Mouse (Mus musculus): ENCODE data around the gene Ephb3. TPM values are rescaled to one million over a fixed set of nuclear protein-coding genes. Genes with fewer than 3 reads are reported as not detected.
"Not testable (repeated sequence)": the region's sequence is repeated elsewhere in the genome, so short reads cannot be mapped to it uniquely, and the experiment has no call there.

The Ephb3 gene
- polyA plus RNA-seq (2015; fragmentation: Nextera tagmentation; extraction: Ambion mirVana): 14.8 and 19.4 TPM in 2 replicates

DNA sequence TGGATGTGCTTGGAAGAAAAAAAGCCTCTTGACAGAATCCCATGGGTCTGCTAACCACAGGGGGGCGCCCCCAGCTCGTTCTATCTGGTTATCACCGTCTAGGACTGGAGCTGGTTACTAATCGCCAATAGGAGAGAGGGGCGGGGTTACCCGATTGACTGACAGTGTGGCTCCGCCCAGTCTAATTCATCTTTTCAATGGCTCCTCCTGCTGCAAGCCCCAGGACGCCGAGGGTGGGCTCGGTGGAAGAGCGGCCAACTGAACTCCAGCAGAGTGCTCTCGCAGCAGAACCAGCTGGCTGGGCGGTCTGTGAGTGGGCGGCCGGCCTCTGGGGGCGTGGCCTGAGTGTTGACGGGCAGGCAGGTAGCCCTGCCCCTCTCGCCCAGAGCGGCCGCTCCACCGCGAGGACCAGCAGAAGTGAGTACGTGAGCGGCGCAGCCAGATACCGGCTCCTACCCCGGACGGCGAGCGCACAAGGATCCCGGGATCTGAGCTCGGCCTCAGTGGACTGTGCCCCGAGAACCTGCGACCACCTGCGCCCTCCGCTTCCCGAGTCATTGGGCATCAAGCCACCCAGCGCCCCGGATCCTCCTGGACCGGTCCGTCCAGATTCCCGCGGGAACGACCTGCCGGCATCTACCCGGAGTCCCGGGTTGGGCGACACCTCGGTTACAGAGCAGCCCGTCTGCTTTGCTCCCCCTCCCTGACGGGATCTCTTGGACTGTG, at the start of gene Ephb3:
TSS of gene Ephb3 (plus strand) at position 389 of the 726 bp plus-strand sequence.
- ATAC-seq: peak; percentile 99
- H3K27me3 ChIP-seq: peaks cover 8% of the 10 kb centered on the region; the same call in 1 of the 2 replicates
- WGBS: under 1% methylated on average over 51 of the region's 51 CpGs
- peaks cover 43% of the 10 kb centered on the region for H3K4me1 ChIP-seq (replicated peaks)
- H3K4me2 ChIP-seq (replicated peaks): peak within 1 kb of the TSS; percentile 77
- peak within 1 kb of the TSS; percentile 77 for H3K4me3 ChIP-seq (replicated peaks)
- peak within 1 kb of the TSS; percentile 95 for H3K9ac ChIP-seq (replicated peaks)
- no peaks in the 10 kb centered on the region for H3K36me3 ChIP-seq
- no peaks in the 10 kb centered on the region for H3K9me3 ChIP-seq
- peak within 1 kb of the TSS; percentile 82 for H3K27ac ChIP-seq

DNA sequence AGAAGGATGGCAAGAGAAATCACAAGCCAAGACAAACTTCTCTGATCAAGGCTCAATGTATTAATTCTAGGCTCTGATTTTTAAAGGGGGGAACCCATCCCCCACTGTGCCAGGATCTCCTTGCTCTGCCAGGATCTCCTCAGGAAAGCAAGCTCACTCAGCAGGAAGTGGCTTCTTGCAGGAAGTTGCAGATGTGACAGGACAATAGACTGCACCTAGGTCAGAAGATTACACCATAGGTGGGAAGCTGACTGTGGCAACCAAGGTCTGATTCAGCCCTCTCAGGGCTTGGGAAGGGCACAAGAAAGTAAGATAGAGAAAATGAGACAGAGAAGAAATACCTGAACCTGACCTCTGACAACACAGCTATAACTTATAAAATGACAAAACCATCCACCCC, 48.3 kb upstream of the Ephb3 start:
- not testable (repeated sequence) for H3K9ac ChIP-seq (replicated peaks); H3K27me3 ChIP-seq; H3K36me3 ChIP-seq; H3K4me1 ChIP-seq (replicated peaks); H3K9me3 ChIP-seq; H3K4me2 ChIP-seq (replicated peaks); ATAC-seq; H3K4me3 ChIP-seq (replicated peaks); H3K27ac ChIP-seq

DNA sequence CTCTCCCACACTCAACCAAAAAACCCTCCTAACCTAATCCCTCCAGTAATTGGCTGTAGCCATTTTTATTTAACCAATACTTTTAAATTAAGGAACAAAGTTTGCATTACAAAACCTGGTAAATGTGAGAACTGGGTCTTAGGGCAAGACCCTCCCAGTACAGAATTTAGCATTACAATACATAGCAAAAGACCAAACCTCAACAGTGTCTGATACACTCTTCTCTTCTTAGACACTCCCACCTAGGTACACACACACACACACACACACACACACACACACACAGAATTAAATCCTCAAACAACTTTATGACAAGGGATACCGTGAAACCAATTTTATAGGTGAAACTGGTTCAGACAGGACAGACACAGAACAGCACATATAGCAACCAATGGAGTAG, 45.3 kb upstream of the Ephb3 start:
- H3K4me3 ChIP-seq (replicated peaks); ATAC-seq; H3K9ac ChIP-seq (replicated peaks); H3K36me3 ChIP-seq; H3K27ac ChIP-seq; H3K27me3 ChIP-seq; H3K4me2 ChIP-seq (replicated peaks); H3K4me1 ChIP-seq (replicated peaks); H3K9me3 ChIP-seq: not testable (repeated sequence)
- 90% methylated on average over 1 of the region's 1 CpGs for WGBS

DNA sequence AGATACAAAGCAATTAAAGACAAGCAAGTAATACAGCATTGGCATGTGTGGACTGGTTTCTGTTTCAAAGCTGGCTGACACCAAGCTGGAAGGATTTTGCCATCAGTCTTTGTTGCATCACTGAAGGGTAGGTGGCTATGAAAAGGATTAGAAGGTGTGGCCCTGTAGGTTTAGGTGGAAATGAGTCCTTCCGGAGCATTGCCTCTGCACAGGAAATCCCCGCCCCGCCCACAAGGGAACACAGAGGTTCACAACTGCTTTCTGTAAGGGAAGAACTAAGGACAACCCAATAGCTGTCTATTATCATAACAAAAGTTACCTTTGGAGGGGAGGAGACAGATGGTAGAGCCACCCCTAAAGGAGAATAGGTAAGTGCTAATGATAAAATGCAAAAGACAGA, 41.1 kb upstream of the Ephb3 start:
- not testable (repeated sequence) for H3K4me1 ChIP-seq (replicated peaks); H3K9ac ChIP-seq (replicated peaks); H3K27me3 ChIP-seq; H3K4me3 ChIP-seq (replicated peaks); H3K27ac ChIP-seq; ATAC-seq; H3K9me3 ChIP-seq; H3K4me2 ChIP-seq (replicated peaks); H3K36me3 ChIP-seq
- 92% methylated on average over 3 of the region's 3 CpGs for WGBS

DNA sequence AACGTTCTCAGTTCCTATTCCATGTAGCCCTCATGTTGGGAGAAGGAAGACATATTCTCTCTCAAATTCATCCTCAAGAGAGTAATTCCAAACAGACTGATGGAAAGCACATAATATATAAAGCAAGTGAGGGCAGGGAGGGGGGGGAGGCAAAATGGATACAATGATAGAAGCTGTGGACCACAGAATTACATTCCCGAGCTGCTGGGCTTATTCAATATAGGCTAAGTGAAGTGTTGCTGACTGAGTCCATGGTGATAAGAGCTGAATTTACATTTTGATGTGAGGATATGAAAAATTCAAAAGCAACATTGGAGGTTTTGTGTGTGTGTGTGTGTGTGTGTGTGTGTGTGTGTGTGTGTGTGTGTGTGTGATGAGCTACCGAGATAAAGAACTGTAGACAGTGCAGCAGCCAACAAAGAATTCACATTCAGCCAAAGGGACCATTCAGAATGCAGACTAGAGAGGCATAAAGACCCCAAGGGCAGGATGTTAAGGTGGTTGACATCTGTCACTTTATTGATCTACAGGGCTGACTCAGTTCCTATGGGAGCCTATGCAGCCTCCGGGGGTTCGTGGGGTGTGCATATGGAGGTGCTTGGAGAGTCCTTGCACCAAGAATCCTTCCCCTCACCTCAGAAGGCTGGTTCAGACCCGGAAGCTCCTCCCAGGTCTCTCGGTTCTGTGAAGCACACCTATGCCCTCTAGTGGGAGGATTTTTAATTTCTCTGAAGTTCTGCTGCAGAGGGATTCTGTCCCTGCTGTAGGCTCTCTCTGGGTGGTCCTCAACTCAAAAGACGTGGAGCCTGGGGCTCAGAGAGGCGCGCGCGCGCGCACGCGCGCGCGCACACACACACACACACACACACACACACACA, 39.0 kb upstream of the Ephb3 start:
- H3K9me3 ChIP-seq; H3K27ac ChIP-seq; H3K4me2 ChIP-seq (replicated peaks); H3K9ac ChIP-seq (replicated peaks); H3K36me3 ChIP-seq; H3K4me1 ChIP-seq (replicated peaks); H3K27me3 ChIP-seq; H3K4me3 ChIP-seq (replicated peaks): not testable (repeated sequence)
- 48% methylated on average over 5 of the region's 19 CpGs for WGBS
- peak; percentile 89 for ATAC-seq

DNA sequence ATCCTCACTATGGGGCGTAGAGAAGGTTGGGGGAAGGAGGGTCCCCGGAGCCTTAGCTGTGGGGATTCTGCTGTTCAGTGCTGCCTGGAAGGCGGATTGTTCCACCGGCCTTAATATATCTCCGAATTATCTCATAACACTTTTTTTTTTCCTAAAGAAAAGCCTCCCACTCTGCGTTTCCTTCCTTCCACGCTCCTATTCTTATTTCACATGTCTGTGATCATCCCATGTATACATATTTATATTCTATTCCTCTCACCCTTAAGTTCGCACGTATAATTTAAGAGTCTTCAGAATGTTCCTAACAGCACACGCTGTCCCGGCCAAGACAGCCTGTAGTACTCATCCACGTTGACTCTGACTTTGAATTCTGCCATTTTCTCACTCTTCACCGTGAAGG, 35.8 kb upstream of the Ephb3 start:
- H3K4me1 ChIP-seq (replicated peaks): no peaks in the 10 kb centered on the region
- no peak overlapping the region for H3K4me3 ChIP-seq (replicated peaks)
- H3K36me3 ChIP-seq: no peaks in the 10 kb centered on the region
- no peak overlapping the region for H3K27ac ChIP-seq
- ATAC-seq: no peak
- H3K9me3 ChIP-seq: no peaks in the 10 kb centered on the region
- H3K4me2 ChIP-seq (replicated peaks): no peak overlapping the region
- H3K9ac ChIP-seq (replicated peaks): no peak overlapping the region
- WGBS: 89% methylated on average over 13 of the region's 13 CpGs
- no peaks in the 10 kb centered on the region for H3K27me3 ChIP-seq

DNA sequence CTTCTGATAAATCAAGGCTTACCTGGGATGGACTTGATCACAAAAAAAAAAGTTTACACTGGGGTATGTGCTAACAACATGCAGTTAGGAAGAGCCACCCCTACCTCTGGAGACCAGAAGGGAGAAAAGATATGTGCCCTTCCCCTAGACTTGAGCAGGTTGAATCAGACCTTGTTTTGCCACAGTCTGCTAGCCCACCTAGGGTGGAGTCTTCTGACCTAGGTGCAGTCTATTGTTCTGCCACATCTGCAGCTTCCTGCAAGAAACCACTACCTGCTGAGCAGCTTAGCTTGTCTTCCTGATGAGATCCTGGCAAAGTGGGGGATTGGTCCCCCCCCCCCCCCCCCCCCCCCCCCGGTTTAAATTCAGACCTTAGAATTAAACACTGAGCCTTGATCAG, 29.3 kb upstream of the Ephb3 start:
- Histone ChIP-seq H3K27me3 (no peaks in the 10 kb centered on the region), H3K4me2 (replicated peaks) (no peak overlapping the region), H3K9ac (replicated peaks) (no peak overlapping the region), H3K27ac (no peak overlapping the region), H3K4me3 (replicated peaks) (no peak overlapping the region), H3K4me1 (replicated peaks) (no peaks in the 10 kb centered on the region), H3K36me3 (no peaks in the 10 kb centered on the region), H3K9me3 (no peaks in the 10 kb centered on the region)
- no peak for ATAC-seq
- WGBS: 0% methylated on average over 1 of the region's 1 CpGs

DNA sequence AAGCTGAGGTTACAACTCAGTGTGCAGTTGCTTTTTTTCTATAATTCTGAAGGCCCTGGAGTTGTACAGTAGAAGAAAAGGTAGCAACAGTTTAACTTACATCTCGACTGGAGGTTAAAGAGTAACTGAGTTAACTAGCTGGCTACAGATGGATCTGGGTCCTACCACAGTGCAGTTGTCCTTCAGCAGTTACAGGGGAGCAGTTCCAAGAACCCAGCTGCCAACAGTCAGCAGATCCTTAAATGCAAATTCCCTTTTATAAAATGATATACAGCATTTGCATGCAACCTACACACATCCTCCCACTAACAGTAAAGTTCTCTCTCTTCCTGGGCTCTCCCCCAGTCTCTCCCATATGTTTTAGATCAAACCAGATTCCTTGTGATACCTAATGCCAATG, 22.4 kb upstream of the Ephb3 start:
- Histone ChIP-seq H3K4me3 (replicated peaks) (no peak overlapping the region), H3K36me3 (no peaks in the 10 kb centered on the region), H3K4me2 (replicated peaks) (no peak overlapping the region), H3K9ac (replicated peaks) (no peak overlapping the region), H3K4me1 (replicated peaks) (peaks cover 4% of the 10 kb centered on the region; the same call in 1 of the 2 replicates), H3K27ac (no peak overlapping the region), H3K9me3 (no peaks in the 10 kb centered on the region), H3K27me3 (no peaks in the 10 kb centered on the region)
- 71% methylated on average over 1 of the region's 1 CpGs for WGBS
- ATAC-seq: no peak

DNA sequence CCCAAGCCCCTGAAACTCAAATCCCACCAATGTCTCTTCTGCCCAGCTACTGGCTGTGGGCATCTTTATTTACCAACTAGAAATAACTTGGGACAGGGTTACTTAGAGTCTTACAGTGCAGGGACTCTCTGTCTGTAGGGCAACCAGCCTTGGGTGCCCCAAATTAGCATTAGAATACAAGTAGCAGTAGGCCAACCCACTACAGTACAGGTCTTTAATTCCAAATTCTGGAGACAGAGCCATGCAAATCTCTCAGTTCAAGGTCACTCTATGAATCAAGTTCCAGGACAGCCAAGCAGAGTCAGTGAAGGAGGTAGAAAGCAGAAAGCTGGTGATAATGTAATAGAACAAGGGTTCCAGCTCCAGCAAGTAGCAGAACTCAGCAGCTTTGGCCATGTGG, 19.9 kb upstream of the Ephb3 start:
- ATAC-seq: no peak
- Histone ChIP-seq H3K27me3 (no peaks in the 10 kb centered on the region), H3K9me3 (no peaks in the 10 kb centered on the region), H3K27ac (no peak overlapping the region), H3K4me1 (replicated peaks) (peaks cover 5% of the 10 kb centered on the region), H3K9ac (replicated peaks) (no peak overlapping the region), H3K36me3 (no peaks in the 10 kb centered on the region), H3K4me3 (replicated peaks) (no peak overlapping the region), H3K4me2 (replicated peaks) (no peak overlapping the region)

DNA sequence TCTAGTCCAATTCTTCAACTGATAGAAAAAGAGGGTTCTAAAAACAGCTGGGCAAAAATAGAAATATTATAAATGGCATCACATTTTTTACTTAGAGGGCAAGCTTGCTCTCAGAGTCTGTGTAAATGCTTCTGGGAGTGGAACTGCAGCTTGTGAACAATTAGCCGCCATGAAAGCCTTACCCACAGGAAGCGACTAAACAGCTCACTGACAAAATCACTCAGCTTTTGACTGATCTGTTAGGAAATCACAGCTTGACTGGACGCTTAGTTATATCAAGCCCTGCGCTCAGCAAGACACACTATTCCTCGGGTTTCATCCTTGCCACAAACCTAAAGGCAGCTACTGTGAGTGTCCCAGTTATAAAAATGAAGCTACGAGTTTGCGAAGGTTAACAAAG, 17.0 kb upstream of the Ephb3 start:
- no peak overlapping the region for H3K4me2 ChIP-seq (replicated peaks)

DNA sequence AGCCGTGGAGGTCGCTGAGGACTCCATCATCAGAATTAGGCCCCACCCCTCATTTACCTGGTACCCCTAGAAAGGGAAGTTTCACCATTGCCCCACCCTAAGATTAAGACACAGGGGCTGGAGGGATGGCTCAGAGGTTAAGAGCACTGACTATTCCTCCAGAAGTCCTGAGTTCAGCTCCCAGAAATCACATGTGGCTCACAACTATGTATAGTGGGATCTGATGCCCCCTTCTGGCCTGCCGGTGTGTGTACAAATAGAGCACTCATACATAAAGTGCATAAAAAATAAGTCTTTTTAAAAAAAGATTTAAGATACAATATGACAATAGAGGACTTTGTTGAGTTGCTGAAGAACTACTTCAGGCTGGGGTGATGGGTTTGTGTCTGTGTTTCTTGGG, 16.2 kb upstream of the Ephb3 start:
- no peaks in the 10 kb centered on the region for H3K27me3 ChIP-seq
- peaks cover 8% of the 10 kb centered on the region for H3K4me1 ChIP-seq (replicated peaks)
- no peak for ATAC-seq
- H3K36me3 ChIP-seq: no peaks in the 10 kb centered on the region
- H3K4me2 ChIP-seq (replicated peaks): no peak overlapping the region
- H3K4me3 ChIP-seq (replicated peaks): no peak overlapping the region
- H3K27ac ChIP-seq: no peak overlapping the region
- H3K9ac ChIP-seq (replicated peaks): no peak overlapping the region
- H3K9me3 ChIP-seq: no peaks in the 10 kb centered on the region
- WGBS: 82% methylated on average over 3 of the region's 3 CpGs

More for the DNA sequence above, 17.0 kb upstream of the Ephb3 start:
- Histone ChIP-seq H3K27ac (peak overlapping the region; percentile 53; the same call in 1 of the 2 replicates), H3K27me3 (no peaks in the 10 kb centered on the region), H3K9me3 (no peaks in the 10 kb centered on the region), H3K4me1 (replicated peaks) (peaks cover 8% of the 10 kb centered on the region), H3K36me3 (no peaks in the 10 kb centered on the region), H3K4me3 (replicated peaks) (no peak overlapping the region), H3K9ac (replicated peaks) (no peak overlapping the region)
- ATAC-seq: no peak
- 46% methylated on average over 7 of the region's 7 CpGs for WGBS

DNA sequence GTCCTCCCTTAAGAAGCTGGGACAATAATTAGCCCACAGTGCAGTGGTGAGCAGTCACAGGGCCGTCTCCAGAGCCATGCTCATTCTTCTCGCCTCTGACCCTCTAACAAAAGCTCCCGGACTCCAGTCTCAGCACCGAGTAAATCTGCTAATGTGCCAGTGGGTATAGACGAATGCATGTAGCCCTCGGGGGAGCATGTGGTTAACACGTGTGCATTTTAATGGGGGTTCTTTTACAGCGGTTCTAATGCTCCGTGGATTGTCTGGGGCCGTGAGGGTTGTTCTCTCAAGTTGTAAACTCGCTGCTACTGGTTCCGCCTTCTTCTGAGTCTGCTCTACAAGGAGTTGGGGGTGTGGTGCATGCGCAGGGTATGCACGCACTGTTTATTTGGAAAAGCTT, 13.0 kb upstream of the Ephb3 start:
- H3K4me2 ChIP-seq (replicated peaks): no peak overlapping the region
- H3K9me3 ChIP-seq: no peaks in the 10 kb centered on the region
- WGBS: 61% methylated on average over 14 of the region's 14 CpGs
- H3K36me3 ChIP-seq: no peaks in the 10 kb centered on the region
- H3K27ac ChIP-seq: no peak overlapping the region
- H3K9ac ChIP-seq (replicated peaks): no peak overlapping the region
- no peaks in the 10 kb centered on the region for H3K27me3 ChIP-seq
- H3K4me3 ChIP-seq (replicated peaks): no peak overlapping the region
- ATAC-seq: no peak
- peaks cover 8% of the 10 kb centered on the region for H3K4me1 ChIP-seq (replicated peaks)

Data from midbrain, embryonic 13.5 days (tissue).